Mouse (Mus musculus) kidney, postnatal 0 days (tissue): ENCODE measurements around the gene Paqr3. TPM values are rescaled to one million over a fixed set of nuclear protein-coding genes. Genes with fewer than 3 reads are reported as not detected.

Experiments used
- ATAC-seq: fragments of 200-750 bp; cut with Nextera tagmentation; replicated peaks from 2 replicates; pipeline ENCODE4 v1.8.0; 2017; ENCODE audit warnings: low read depth, moderate number of reproducible peaks, moderate TSS enrichment, moderate library complexity; ENCODE audit not compliant: low FRiP score
- DNase-seq: peaks from one replicate; pipeline ENCODE4 v3.0.0-alpha.2; 2016; ENCODE audit warnings: low spot score
- H3K27ac ChIP-seq: fragments of 300-500 bp; sonication (generic); 2 replicates; pipeline ENCODE4 v1.5.1; 2014; ENCODE audit warnings: mild to moderate bottlenecking
- H3K27me3 ChIP-seq: fragments of 300-500 bp; sonication (generic); 2 replicates; pipeline ENCODE4 v1.6.1; 2014; ENCODE audit warnings: low read length, mixed read lengths; ENCODE audit not compliant: insufficient read depth
- H3K36me3 ChIP-seq: fragments of 300-500 bp; sonication (generic); 2 replicates; pipeline ENCODE4 v1.6.1; 2014; ENCODE audit warnings: low read length, mixed read lengths; ENCODE audit not compliant: insufficient read depth
- H3K4me1 ChIP-seq: fragments of 300-500 bp; sonication (generic); replicated peaks from 2 replicates; pipeline ENCODE4 v1.6.1; 2014; ENCODE audit warnings: antibody characterized with exemption, low read length, mixed read lengths; ENCODE audit not compliant: insufficient read depth
- H3K4me2 ChIP-seq: fragments of 300-500 bp; sonication (generic); 2 replicates; pipeline ENCODE4 v1.6.1; 2014; ENCODE audit warnings: mild to moderate bottlenecking, low read length, moderate library complexity, mixed read lengths
- H3K4me3 ChIP-seq: fragments of 300-500 bp; sonication (generic); replicated peaks from 2 replicates; pipeline ENCODE4 v1.5.1; 2014; ENCODE audit warnings: low read depth, low read length
- H3K9ac ChIP-seq: fragments of 300-500 bp; sonication (generic); 2 replicates; pipeline ENCODE4 v1.6.1; 2014; ENCODE audit warnings: low read depth, low read length
- H3K9me3 ChIP-seq: fragments of 300-500 bp; sonication (generic); replicated peaks from 2 replicates; pipeline ENCODE4 v1.6.1; 2016; ENCODE audit warnings: low read length, inconsistent platforms, mixed read lengths
- CTCF ChIP-seq: IDR thresholded peaks from 2 replicates; pipeline ENCODE4 v1.5.1; 2016; ENCODE audit warnings: antibody characterized with exemption, low read depth, mild to moderate bottlenecking, moderate library complexity
- WGBS: fragments of 180-500 bp; shearing (Covaris S2); extraction: QIAGEN DNeasy Blood & Tissue Kit; methylation state at CpG from one replicate; pipeline ENCODE4 v1.1.7; 2014; 5-methylcytosine and 5-hydroxymethylcytosine counted together
- polyA plus RNA-seq: library from polyadenylated mRNA; unstranded; fragments of >200 nt; fragmentation: Nextera tagmentation; extraction: Ambion mirVana; gene quantifications from 2 replicates; pipeline ENCODE4 v1.2.1, GENCODE M21; 2015

The Paqr3 gene
- polyA plus RNA-seq, 1 experiment from 2014 or later, result 3.3 TPM

DNA sequence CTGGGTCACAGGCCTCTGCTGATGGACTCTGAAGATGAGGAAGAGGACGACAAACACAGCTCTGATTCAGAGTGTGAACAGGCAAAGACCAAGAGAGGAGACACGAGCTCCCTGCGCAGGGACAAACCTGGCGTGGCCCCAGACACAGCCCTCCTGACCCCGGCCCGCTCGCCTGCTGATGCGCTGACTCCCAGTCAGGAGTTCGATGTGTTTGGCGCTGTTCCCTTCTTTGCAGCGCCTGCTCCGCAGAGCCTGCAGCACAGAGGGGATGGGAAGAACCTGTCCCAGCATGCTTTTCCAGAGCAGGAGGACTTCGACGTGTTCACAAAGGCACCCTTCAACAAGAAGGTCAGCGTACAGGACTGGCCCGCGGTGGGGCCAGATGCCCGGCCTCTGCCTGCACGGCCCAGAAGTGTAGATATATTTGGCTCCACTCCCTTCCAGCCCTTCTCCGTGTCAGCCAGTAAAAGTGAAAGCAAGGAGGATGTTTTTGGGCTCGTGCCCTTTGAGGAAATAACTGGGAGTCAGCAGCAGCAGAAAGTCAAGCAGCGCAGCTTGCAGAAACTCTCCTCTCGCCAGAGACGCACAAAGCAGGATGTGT lies 24.3 kb downstream of the Paqr3 start:
- no peaks in the 10 kb centered on the region for H3K9me3 ChIP-seq
- ATAC-seq, result no peak
- H3K27me3 ChIP-seq, result no peaks in the 10 kb centered on the region
- H3K4me1 ChIP-seq, result no peaks in the 10 kb centered on the region
- DNase-seq, result no peak
- no peak overlapping the region for H3K4me3 ChIP-seq
- H3K36me3 ChIP-seq, result peaks cover 13% of the 10 kb centered on the region
- H3K27ac ChIP-seq, result no peak overlapping the region
- no peak overlapping the region for H3K4me2 ChIP-seq
- no peak overlapping the region for H3K9ac ChIP-seq
- TF ChIP-seq CTCF, result no peak
- 87% methylated on average over 24 of the region's 24 CpGs for WGBS

DNA sequence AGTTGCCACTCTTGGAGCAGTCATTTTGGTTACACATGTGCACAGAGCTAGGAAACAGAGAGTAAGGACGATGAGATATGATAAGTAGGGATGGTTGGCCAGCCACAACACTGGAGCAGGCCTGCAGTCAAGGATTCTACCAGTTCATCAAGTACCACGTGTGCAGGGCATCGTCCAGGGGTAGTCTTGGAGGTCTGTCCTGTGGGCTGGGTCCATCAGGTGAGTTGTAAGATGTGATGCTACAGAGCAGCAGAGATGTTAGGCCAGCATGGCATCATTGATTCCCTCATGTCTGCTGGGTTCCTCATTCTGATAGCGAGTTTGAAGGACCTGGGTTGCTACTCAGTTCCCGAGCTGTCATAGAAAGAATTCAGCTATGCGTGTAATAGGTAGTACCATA lies 26.3 kb downstream of the Paqr3 start:
- no peak for TF ChIP-seq CTCF
- Histone ChIP-seq H3K9me3 (no peaks in the 10 kb centered on the region), H3K4me3 (no peak overlapping the region), H3K27me3 (no peaks in the 10 kb centered on the region), H3K4me1 (no peaks in the 10 kb centered on the region), H3K4me2 (no peak overlapping the region), H3K9ac (no peak overlapping the region), H3K36me3 (peaks cover 13% of the 10 kb centered on the region), H3K27ac (no peak overlapping the region)
- 94% methylated on average over 6 of the region's 6 CpGs for WGBS
- ATAC-seq, result no peak
- no peak for DNase-seq

DNA sequence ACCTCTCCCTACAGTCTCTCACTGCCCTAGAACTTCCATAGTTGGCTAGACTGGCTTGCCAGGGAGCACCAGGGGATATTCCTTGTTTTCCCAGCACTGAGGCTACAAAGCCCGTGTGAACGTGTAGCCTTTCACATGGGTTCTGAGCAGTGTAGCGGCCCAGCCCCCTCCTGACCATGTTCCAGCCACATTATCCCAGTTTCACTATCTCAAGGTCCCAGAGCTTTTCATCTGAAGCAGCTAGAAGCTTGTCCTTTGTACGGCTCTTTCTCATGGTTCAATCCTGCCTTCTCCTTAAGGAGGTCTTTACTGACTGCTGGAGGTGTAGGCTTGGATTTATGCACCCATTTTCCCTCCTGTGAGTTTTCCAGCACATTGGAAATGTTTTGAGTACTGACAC lies 26.9 kb downstream of the Paqr3 start:
- Histone ChIP-seq H3K4me1 (0 out of 2 replicates have a peak, but pooled peaks cover under 1% of the 10 kb centered on the region), H3K9ac (no peak overlapping the region), H3K36me3 (peaks cover 13% of the 10 kb centered on the region), H3K9me3 (no peaks in the 10 kb centered on the region), H3K27ac (no peak overlapping the region), H3K27me3 (no peaks in the 10 kb centered on the region), H3K4me2 (no peak overlapping the region), H3K4me3 (no peak overlapping the region)
- ATAC-seq (no peak), DNase-seq (no peak)
- 92% methylated on average over 4 of the region's 4 CpGs for WGBS
- no peak for TF ChIP-seq CTCF

DNA sequence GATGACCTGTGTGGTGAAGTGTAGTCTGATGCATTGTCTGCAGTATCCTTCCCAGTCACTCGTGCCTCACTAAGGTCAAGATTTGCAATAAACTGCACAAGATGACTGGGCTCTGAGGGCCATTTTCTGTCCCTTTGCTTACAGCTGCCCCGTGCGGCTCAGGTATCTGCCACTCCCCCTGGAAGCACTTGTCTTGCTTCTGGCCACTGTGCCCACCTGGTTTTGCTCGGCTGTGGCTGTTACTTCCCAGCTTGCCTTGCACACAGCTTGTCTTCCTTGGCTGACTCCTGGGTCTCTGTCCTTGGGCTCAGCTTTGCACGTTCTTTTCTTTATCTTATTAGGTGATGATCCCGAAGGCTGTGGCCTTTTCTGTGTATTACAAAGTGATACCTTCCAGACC lies 27.7 kb downstream of the Paqr3 start:
- Histone ChIP-seq H3K4me1 (0 out of 2 replicates have a peak, but pooled peaks cover 4% of the 10 kb centered on the region), H3K9me3 (no peaks in the 10 kb centered on the region), H3K36me3 (peaks cover 17% of the 10 kb centered on the region), H3K9ac (no peak overlapping the region), H3K27me3 (no peaks in the 10 kb centered on the region), H3K4me3 (no peak overlapping the region), H3K4me2 (no peak overlapping the region), H3K27ac (no peak overlapping the region)
- ATAC-seq (no peak), DNase-seq (no peak)
- no peak for TF ChIP-seq CTCF
- whole genome bisulfite sequencing, result 82% methylated on average over 6 of the region's 6 CpGs

DNA sequence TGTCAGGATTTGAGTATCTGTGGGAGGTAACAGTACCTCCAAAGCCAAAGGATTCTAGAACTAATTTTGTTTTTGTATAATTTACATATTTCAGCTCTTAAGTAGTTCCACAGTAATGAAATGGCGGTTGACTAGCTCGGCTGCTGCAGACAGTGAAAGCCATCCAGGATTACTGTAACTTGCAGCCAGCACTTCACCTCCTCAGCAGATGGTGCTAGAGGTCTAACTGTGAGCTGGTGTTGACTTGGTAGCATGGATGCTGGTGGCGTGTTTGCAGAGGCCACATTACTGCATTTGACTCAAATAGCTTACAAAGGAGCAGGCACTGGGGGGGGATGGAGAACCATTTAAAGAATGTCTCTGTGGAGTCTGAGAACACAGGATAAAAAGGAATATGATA lies 29.9 kb downstream of the Paqr3 start:
- no peak; the same call in 1 of the 2 replicates for ATAC-seq
- peak; percentile 62; the same call in 1 of the 2 replicates for TF ChIP-seq CTCF
- H3K9ac ChIP-seq, result no peak overlapping the region
- H3K4me3 ChIP-seq, result no peak overlapping the region
- 0 out of 2 replicates have a peak, but pooled peaks cover 8% of the 10 kb centered on the region for H3K36me3 ChIP-seq
- no peak overlapping the region for H3K4me2 ChIP-seq
- H3K27me3 ChIP-seq, result no peaks in the 10 kb centered on the region
- no peak overlapping the region for H3K27ac ChIP-seq
- 68% methylated on average over 3 of the region's 3 CpGs for WGBS
- 0 out of 2 replicates have a peak, but pooled peaks cover 4% of the 10 kb centered on the region for H3K4me1 ChIP-seq
- DNase-seq, result peak; percentile 31
- no peaks in the 10 kb centered on the region for H3K9me3 ChIP-seq

DNA sequence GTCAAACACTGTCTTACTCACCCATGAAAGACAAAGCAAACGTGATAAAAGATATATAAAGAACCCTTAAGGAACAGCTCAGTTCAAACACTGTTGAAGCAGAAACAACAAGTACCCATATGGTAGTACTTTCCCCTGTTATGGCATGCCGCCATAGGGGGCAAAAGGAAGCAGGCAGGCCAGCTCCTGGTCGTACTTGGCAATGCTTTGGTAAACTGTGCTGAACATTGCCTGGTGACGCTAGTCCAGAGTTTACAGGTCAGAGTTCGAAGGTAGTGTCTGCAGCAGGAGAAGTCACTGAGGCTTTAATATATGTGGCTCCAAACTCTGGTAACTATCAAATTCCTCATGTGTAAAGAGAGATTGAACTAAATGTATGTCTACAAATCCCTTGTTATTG lies 32.8 kb downstream of the Paqr3 start:
- 0 out of 2 replicates have a peak, but pooled peaks cover 4% of the 10 kb centered on the region for H3K4me1 ChIP-seq
- 0 out of 2 replicates have a peak, but pooled peaks cover 6% of the 10 kb centered on the region for H3K36me3 ChIP-seq
- ATAC-seq (no peak), DNase-seq (no peak)
- H3K9me3 ChIP-seq, result no peaks in the 10 kb centered on the region
- TF ChIP-seq CTCF, result no peak
- 70% methylated on average over 5 of the region's 5 CpGs for WGBS
- no peak overlapping the region for H3K4me2 ChIP-seq
- no peak overlapping the region for H3K9ac ChIP-seq
- H3K4me3 ChIP-seq, result no peak overlapping the region
- H3K27me3 ChIP-seq, result no peaks in the 10 kb centered on the region
- no peak overlapping the region for H3K27ac ChIP-seq
